Mouse (Mus musculus) gastrocnemius, postnatal 10 days (tissue): ENCODE results near the gene Slc1a6. TPM values are rescaled to one million over a fixed set of nuclear protein-coding genes. Genes with fewer than 3 reads are reported as not detected.

Source experiments
- total RNA-seq, 2 experiments: library from RNA; stranded (reverse); gene quantifications; 2 replicates each; pipeline ENCODE4 v1.2.3; 2021

The Slc1a6 gene
- total RNA-seq, 2 experiments from 2014 or later: 0.14 TPM; not detected in 1

Other genes starting within 250 kb of the Slc1a6 start
- gene Ilvbl, start 206.2 kb upstream of the Slc1a6 start, total RNA-seq: 10 to 100 TPM; 18.0 to 19.2 TPM
- 10 to 100 TPM; 10.3 to 12.8 TPM for gene Syde1, start 188.5 kb upstream of the Slc1a6 start, total RNA-seq
- not detected for gene Olfr1357, start 162.4 kb upstream of the Slc1a6 start, total RNA-seq
- not detected for gene Casp14, start 62.2 kb upstream of the Slc1a6 start, total RNA-seq
- not detected for gene Ccdc105, start 27.4 kb upstream of the Slc1a6 start, total RNA-seq
- not detected for gene Olfr1356, start 71.7 kb downstream of the Slc1a6 start, total RNA-seq
- gene Olfr1355, start 95.0 kb downstream of the Slc1a6 start, total RNA-seq: not detected
- not detected for gene Olfr1354, start 132.7 kb downstream of the Slc1a6 start, total RNA-seq
- gene Olfr8, start 170.1 kb downstream of the Slc1a6 start, total RNA-seq: not detected
- gene Olfr1353, start 182.8 kb downstream of the Slc1a6 start, total RNA-seq: not detected
- gene Olfr1352, start 200.6 kb downstream of the Slc1a6 start, total RNA-seq: not detected
- gene Olfr1351, start 232.0 kb downstream of the Slc1a6 start, total RNA-seq: not detected
- gene Olfr57, start 248.2 kb downstream of the Slc1a6 start, total RNA-seq: not detected